Mouse (Mus musculus) right cerebral cortex, postnatal 10 days (tissue): ENCODE measurements around the gene Serpini1.

ENCODE experiments used
- DNase-seq, 2 experiments: peaks; one replicate each; pipeline ENCODE4 v3.0.0; 2021; ENCODE audit warnings: low spot score in 2 of 2

Serpini1 gene

GRCm38 (mm10) chr3:75557292-75557691, at the start of gene Serpini1:
Gene Serpini1, plus strand, starts transcription at chr3:75557547.
- peak; percentile 92 to 95 for DNase-seq

- peak; percentile 27 to 52 for DNase-seq
These were observed 39.6 kb upstream of the Serpini1 start for GRCm38 (mm10) chr3:75517631-75518250.

GRCm38 (mm10) chr3:75521314-75521713, 36.0 kb upstream of the Serpini1 start:
- DNase-seq: no peak

- no peak for DNase-seq
These were observed 34.8 kb upstream of the Serpini1 start for GRCm38 (mm10) chr3:75522527-75522926.

- DNase-seq: no peak
These were observed 26.3 kb upstream of the Serpini1 start for GRCm38 (mm10) chr3:75531074-75531473.

GRCm38 (mm10) chr3:75534045-75534834, 23.1 kb upstream of the Serpini1 start:
- DNase-seq: no peak

- no peak for DNase-seq
These were observed 16.1 kb upstream of the Serpini1 start for GRCm38 (mm10) chr3:75541259-75541658.

- no peak for DNase-seq
These were observed 14.5 kb upstream of the Serpini1 start for GRCm38 (mm10) chr3:75542852-75543251.

- no peak for DNase-seq
These were observed 13.1 kb upstream of the Serpini1 start for GRCm38 (mm10) chr3:75544287-75544686.

GRCm38 (mm10) chr3:75551248-75551647, 6.1 kb upstream of the Serpini1 start:
- no peak for DNase-seq

GRCm38 (mm10) chr3:75556121-75556694, 1.1 kb upstream of the Serpini1 start:
- DNase-seq: no peak

GRCm38 (mm10) chr3:75556695-75557291, 554 bp upstream of the Serpini1 start, which contains the start of gene Pdcd10:
Gene Pdcd10, minus strand, starts transcription at chr3:75556856.
- DNase-seq: peak; percentile 100

GRCm38 (mm10) chr3:75574074-75574473, 16.7 kb downstream of the Serpini1 start:
- no peak for DNase-seq

- no peak for DNase-seq
These were observed 18.2 kb downstream of the Serpini1 start for GRCm38 (mm10) chr3:75575582-75575981.

GRCm38 (mm10) chr3:75579352-75579751, 22.0 kb downstream of the Serpini1 start:
- no peak for DNase-seq

GRCm38 (mm10) chr3:75583293-75583692, 25.9 kb downstream of the Serpini1 start:
- peak in 1 of 2 experiments; percentile 25 for DNase-seq

GRCm38 (mm10) chr3:75584898-75585297, 27.6 kb downstream of the Serpini1 start:
- peak in 1 of 2 experiments; percentile 28 for DNase-seq

- no peak for DNase-seq
These were observed 53.7 kb downstream of the Serpini1 start for GRCm38 (mm10) chr3:75611019-75611418.

- DNase-seq: no peak
These were observed 67.3 kb downstream of the Serpini1 start for GRCm38 (mm10) chr3:75624627-75625026.

- DNase-seq: no peak
These were observed 73.8 kb downstream of the Serpini1 start for GRCm38 (mm10) chr3:75630988-75631615.

GRCm38 (mm10) chr3:75633221-75633620, 75.9 kb downstream of the Serpini1 start:
- DNase-seq: no peak

- no peak for DNase-seq
These were observed 76.3 kb downstream of the Serpini1 start for GRCm38 (mm10) chr3:75633635-75634034.
